Mouse (Mus musculus): ENCODE results near the gene Mobp.
A peak's percentile ranks its signal among the peaks of the same experiment; 100 is the strongest.
"Not testable (repeated sequence)": the region's sequence is repeated elsewhere in the genome, so short reads cannot be mapped to it uniquely, and the experiment has no call there.

Mobp gene

GRCm38 (mm10) chr9:120149222-120149828 is at the start of gene Mobp:
Mobp (plus strand) TSS chr9:120149707.
- DNase-seq, result no peak

DNA sequence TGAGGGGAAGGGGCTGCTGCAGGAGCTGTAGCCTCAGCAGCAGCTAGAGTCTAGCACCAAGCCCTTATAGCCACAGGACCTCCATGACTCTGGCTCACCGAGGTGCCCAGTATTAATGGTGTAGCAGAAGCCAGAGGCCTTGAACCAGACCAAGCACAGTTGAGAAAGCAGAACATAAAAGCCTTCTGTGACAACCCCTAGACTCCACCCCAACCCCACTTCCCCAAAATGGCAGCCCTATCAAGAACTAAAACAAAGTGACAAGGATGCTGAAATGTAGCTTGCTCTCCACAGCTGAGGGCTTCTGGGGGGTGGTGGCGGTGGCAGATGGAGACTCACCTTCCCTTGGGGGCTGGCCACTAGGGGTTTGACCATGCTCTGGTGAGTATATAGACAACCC is 48.3 kb upstream of the Mobp start:
- no peak for DNase-seq

- DNase-seq, result not testable (repeated sequence)
Measured at GRCm38 (mm10) chr9:120108953-120109352, 40.6 kb upstream of the Mobp start.

DNA sequence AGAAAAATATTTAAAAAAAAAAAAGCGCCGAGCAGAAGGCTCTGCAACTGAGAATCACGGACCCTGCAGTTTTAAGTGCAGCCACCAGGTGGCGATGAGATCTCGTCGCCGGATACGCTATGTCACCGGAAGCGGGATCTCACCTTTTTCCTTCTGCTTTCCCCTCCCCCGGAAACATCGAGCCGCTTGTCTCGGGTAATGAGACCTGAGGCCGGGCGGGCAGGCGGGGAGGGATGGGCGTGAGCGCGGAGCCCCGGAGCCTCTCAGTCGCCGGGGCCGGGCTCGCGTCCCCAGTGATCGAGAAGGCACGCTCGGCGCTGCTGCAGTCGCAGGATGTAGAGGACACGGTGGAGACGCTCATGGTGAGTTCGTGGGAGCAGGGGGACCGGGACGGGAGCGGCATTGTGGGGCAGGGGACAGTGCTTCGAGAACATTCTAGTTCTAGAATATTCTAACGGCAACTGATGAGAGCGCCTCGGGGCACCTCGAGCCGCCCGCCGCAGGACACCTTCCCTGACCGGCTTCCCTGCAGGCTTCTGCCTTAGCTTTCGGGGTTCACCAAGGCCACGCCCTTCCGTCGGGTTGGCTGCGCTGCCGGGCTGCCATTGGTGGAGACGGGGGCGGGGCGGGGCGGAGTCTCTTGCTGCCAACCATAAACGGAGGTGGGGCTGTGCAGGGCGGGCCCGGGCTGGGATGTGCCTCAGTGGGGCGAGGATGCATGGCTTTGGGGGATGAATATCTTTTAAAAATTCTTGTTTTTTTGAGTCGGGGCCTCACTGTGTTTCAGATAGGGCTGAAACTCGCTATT is 39.1 kb upstream of the Mobp start, which contains the start of gene Slc25a38:
Slc25a38 (plus strand) TSS at position 164 of the 808 bp plus-strand sequence.
- DNase-seq, result peak; percentile 97

GRCm38 (mm10) chr9:120111156-120111945 is 38.2 kb upstream of the Mobp start:
- DNase-seq, result no peak

DNA sequence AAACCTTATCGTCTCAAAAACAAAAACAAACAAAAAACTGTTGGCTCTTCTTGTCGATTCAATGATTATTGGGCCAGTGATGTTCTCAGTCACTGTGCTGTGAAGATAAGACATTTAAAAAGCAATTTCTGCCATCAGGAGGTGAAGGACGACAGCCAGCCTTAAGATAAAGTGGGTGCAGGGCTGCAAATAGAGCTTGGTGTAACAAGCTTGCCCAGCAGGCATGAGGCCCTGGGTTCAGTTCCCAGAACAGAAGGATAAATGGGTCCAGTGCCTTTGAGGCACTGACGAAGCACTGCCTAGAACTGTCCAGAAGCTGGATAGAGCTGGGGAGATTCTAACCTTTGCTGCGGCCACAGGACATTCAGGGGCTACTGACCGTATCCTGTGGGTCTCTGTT is 37.0 kb upstream of the Mobp start:
- no peak for DNase-seq

GRCm38 (mm10) chr9:120113456-120113855 is 36.1 kb upstream of the Mobp start:
- DNase-seq, result no peak

- DNase-seq, result no peak
Measured at GRCm38 (mm10) chr9:120114051-120114788, 35.3 kb upstream of the Mobp start.

GRCm38 (mm10) chr9:120114789-120115151 is 34.7 kb upstream of the Mobp start:
- DNase-seq, result no peak

GRCm38 (mm10) chr9:120115580-120115979 is 33.9 kb upstream of the Mobp start:
- no peak for DNase-seq

- DNase-seq, result no peak
Measured at GRCm38 (mm10) chr9:120116184-120116624, 33.3 kb upstream of the Mobp start.

GRCm38 (mm10) chr9:120118212-120118611 is 31.3 kb upstream of the Mobp start:
- no peak for DNase-seq

DNA sequence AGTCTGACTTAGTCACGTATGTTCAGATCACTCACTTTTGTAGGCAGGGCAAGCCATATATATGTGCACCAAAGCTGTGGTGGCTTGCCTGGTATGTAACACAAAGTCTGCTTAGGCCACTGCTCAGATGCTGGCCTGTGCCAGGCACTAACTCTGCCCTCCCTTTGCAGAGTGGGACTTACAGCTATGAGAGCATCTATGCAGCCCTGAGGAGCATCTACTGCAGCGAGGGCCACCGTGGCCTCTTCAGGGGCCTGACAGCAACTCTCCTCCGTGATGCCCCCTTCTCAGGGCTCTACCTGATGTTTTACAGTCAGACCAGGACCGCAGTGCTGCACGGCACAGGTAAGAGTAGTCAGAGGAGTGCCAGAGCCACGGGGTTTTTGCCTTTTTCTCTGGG is 29.0 kb upstream of the Mobp start:
- DNase-seq, result no peak

- no peak for DNase-seq
Measured at GRCm38 (mm10) chr9:120126868-120127267, 22.6 kb upstream of the Mobp start.

- DNase-seq, result peak; percentile 97
Measured at GRCm38 (mm10) chr9:120127538-120128251, 21.8 kb upstream of the Mobp start, which contains the start of gene Rpsa. Rpsa (plus strand) TSS chr9:120127689.

GRCm38 (mm10) chr9:120129276-120129675 is 20.2 kb upstream of the Mobp start:
- no peak for DNase-seq

DNA sequence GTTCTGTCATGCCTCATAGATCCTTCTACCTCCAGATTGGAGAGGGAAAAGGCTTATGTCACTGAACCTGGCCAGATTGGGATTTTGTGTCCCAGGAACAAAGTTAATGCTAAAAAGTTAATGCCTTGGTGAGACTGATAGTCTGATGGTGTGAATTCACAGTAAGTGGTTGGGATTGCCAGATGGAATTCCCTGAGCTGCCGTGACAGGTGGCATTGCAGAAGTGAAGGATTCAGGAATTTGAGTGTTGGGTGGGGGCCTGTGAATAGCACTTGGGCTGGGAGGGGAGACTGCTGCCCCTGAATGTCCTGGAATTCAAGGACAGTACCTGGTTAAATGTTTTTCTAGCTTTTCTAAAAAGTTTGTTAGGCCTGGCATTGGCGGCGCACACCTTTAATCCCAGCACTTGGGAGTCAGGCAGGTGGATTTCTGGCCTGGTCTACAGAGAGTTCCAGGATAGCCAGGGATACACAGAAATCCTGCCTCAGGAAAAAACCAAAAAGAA is 17.7 kb upstream of the Mobp start:
- DNase-seq, result no peak

DNA sequence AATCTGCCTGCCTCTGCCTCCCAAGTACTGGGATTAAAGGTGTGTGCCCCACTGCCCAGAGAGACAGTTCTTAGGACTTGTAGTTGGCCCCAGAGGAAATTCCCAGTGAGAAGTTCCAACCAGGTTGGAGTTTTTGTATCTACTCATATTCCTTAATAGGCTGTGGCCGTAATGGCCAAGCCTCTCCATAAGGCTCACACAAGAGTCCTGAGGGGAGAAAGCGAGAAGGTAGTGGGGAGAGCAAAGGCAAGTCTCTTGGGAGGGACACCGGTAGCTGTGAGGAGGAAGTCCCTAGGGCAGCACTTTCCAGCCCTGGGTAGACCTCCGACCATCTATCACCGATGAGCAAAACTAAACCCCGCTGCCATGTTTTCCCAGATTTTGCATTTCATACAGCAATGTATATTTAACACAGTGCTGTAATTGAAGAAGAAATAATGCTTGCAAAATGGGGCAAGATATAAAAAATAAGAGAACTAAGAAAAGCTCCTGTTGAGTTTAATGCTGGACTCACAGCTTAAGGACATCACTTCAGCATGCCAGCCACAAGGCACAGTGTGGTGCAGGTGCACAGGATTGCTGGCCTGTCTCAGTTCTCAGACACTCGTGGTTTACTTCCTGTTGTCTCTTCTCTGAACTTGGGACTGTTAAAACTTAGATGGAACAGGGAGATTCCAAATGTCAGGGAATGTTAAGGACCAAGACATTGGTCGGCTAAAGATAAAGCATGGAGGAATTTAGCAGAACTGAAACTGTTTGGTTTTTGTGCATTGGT is 16.3 kb upstream of the Mobp start:
- DNase-seq, result no peak

GRCm38 (mm10) chr9:120133755-120134475 is 15.6 kb upstream of the Mobp start:
- DNase-seq, result no peak

DNA sequence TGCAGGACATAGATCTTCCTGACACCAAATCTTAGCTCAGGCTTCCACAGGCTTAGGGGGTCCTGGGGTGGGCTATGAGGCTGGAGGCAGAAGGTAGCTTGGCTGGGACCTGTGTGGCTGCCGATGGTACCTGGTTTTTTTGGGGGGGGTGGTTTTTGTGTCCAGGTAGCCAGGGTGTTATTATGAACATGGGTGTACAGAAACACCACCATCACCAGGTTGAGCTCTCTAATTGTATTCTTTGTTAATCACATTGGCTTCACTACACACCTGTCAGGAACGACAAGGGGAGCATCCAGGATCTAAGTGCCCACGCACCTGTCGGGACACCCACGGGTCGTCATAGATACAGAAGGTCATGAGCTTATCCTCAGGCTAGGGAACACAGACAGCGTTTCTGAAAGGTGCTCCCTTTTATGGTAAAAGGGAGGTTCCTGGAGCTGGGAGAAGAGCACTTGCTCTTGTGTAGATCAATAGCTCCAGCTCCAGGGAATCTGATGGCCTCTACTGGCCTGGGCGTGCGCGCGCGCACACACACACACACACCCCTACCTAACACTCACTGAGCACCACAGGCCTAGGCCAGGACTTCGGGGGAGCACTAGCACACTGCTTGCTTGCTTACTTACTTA is 14.9 kb upstream of the Mobp start:
- DNase-seq, result no peak

All from right cerebral cortex, postnatal 14 days (tissue).